Mouse (Mus musculus) liver, embryonic 15.5 days (tissue): ENCODE measurements around the gene Polr1c. TPM values are rescaled to one million over a fixed set of nuclear protein-coding genes. Genes with fewer than 3 reads are reported as not detected.

Source experiments
- ATAC-seq: fragments of 200-750 bp; cut with Nextera tagmentation; 2 replicates; pipeline ENCODE4 v1.8.0; 2017; ENCODE audit warnings: moderate number of reproducible peaks, mild to moderate bottlenecking, moderate library complexity; ENCODE audit not compliant: insufficient read depth
- H3K27ac ChIP-seq: fragments of 300-500 bp; sonication (generic); replicated peaks from 2 replicates; pipeline ENCODE4 v1.5.1; 2015; ENCODE audit warnings: mild to moderate bottlenecking, inconsistent platforms
- H3K27me3 ChIP-seq: fragments of 300-500 bp; sonication (generic); 2 replicates; pipeline ENCODE4 v1.6.1; 2015; ENCODE audit warnings: mild to moderate bottlenecking, inconsistent platforms
- H3K36me3 ChIP-seq: fragments of 300-500 bp; sonication (generic); replicated peaks from 2 replicates; pipeline ENCODE4 v1.6.1; 2015; ENCODE audit warnings: moderate library complexity, mild to moderate bottlenecking, inconsistent platforms
- H3K4me1 ChIP-seq: fragments of 300-500 bp; sonication (generic); replicated peaks from 2 replicates; pipeline ENCODE4 v1.6.1; 2015; ENCODE audit warnings: inconsistent platforms
- H3K4me2 ChIP-seq: fragments of 300-500 bp; sonication (generic); 2 replicates; pipeline ENCODE4 v1.6.1; 2015; ENCODE audit warnings: moderate library complexity, mild to moderate bottlenecking, inconsistent platforms
- H3K4me3 ChIP-seq: fragments of 300-500 bp; sonication (generic); replicated peaks from 2 replicates; pipeline ENCODE4 v1.5.1; 2015; ENCODE audit warnings: mild to moderate bottlenecking, inconsistent platforms
- H3K9ac ChIP-seq: fragments of 300-500 bp; sonication (generic); 2 replicates; pipeline ENCODE4 v1.6.1; 2015; ENCODE audit warnings: moderate library complexity, mild to moderate bottlenecking, inconsistent platforms
- H3K9me3 ChIP-seq: fragments of 300-500 bp; sonication (generic); replicated peaks from 2 replicates; pipeline ENCODE4 v1.6.1; 2016; ENCODE audit warnings: inconsistent platforms
- WGBS: fragments of 180-500 bp; shearing (Covaris S2); methylation state at CpG from one replicate; pipeline ENCODE4 v1.1.7; 2015; ENCODE audit warnings: mixed read lengths; ENCODE audit not compliant: insufficient replicate concordance; 5-methylcytosine and 5-hydroxymethylcytosine counted together
- polyA plus RNA-seq: library from polyadenylated mRNA; unstranded; fragments of >200 nt; fragmentation: Nextera tagmentation; extraction: Ambion mirVana; gene quantifications from 2 replicates; pipeline ENCODE4 v1.2.1, GENCODE M21; 2015

The Polr1c gene
- polyA plus RNA-seq, 1 experiment from 2014 or later: 30.6 TPM

DNA sequence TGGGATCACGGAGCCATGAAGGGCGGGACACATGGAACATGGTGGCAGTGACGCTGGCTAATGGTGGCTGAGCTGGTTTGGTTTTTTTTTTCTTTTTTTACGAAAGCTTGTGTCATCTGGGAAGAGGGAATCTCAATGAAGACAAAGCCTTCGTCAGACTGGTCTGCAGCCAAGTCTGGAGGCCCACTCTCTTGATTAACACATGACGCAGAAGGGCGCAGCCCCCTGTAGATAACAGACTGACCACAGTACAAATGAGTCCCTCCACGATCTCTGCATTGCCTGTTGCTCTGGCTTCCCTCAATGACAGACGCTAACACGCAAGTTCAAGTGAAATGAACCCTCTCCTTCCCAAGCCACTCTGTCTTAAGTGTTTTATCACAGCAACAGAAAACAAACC is 27.7 kb upstream of the Polr1c start:
- no peaks in the 10 kb centered on the region for H3K27me3 ChIP-seq
- H3K4me1 ChIP-seq: peaks cover 3% of the 10 kb centered on the region; the same call in 1 of the 2 replicates
- no peaks in the 10 kb centered on the region for H3K9me3 ChIP-seq
- H3K4me2 ChIP-seq: no peak overlapping the region
- no peak overlapping the region for H3K4me3 ChIP-seq
- no peak overlapping the region for H3K27ac ChIP-seq
- H3K9ac ChIP-seq: no peak overlapping the region
- 63% methylated on average over 10 of the region's 10 CpGs for WGBS
- ATAC-seq: no peak
- H3K36me3 ChIP-seq: peaks cover 57% of the 10 kb centered on the region

GRCm38 (mm10) chr17:46275034-46275433 is 27.2 kb upstream of the Polr1c start:
- Histone ChIP-seq H3K36me3 (peaks cover 55% of the 10 kb centered on the region), H3K4me1 (peaks cover 3% of the 10 kb centered on the region; the same call in 1 of the 2 replicates), H3K9ac (no peak overlapping the region), H3K4me3 (no peak overlapping the region), H3K27ac (no peak overlapping the region), H3K27me3 (no peaks in the 10 kb centered on the region), H3K9me3 (no peaks in the 10 kb centered on the region), H3K4me2 (no peak overlapping the region)
- 74% methylated on average over 6 of the region's 6 CpGs for WGBS
- ATAC-seq: no peak

DNA sequence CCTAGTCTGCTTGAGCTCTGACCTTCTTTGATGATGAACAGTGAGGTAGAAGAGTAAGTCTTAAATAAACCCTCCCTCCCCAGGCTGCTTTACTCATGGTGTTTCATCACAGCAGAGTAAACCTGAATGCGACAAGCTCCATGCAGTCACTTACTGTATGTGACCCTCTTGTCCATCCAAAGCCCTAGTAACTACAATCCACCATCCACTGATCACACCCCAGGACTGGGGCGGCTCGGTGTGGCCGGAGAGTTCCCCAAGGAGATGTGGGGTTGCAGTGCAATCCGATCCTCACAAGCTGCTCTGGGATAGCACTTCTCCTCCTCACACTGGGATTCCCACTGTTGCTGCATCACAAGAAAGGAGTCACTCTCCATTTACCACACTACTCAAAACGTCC is 26.6 kb upstream of the Polr1c start:
- no peaks in the 10 kb centered on the region for H3K9me3 ChIP-seq
- no peak overlapping the region for H3K4me2 ChIP-seq
- no peak overlapping the region for H3K4me3 ChIP-seq
- no peak for ATAC-seq
- no peak overlapping the region for H3K9ac ChIP-seq
- H3K4me1 ChIP-seq: 0 out of 2 replicates have a peak, but pooled peaks cover 3% of the 10 kb centered on the region
- H3K36me3 ChIP-seq: peaks cover 50% of the 10 kb centered on the region
- H3K27ac ChIP-seq: no peak overlapping the region
- no peaks in the 10 kb centered on the region for H3K27me3 ChIP-seq
- 82% methylated on average over 6 of the region's 6 CpGs for WGBS

- H3K4me2 ChIP-seq: no peak overlapping the region
- no peak for ATAC-seq
- no peaks in the 10 kb centered on the region for H3K27me3 ChIP-seq
- peaks cover 43% of the 10 kb centered on the region for H3K36me3 ChIP-seq
- 0 out of 2 replicates have a peak, but pooled peaks cover 3% of the 10 kb centered on the region for H3K4me1 ChIP-seq
- WGBS: 77% methylated on average over 1 of the region's 1 CpGs
- H3K4me3 ChIP-seq: no peak overlapping the region
- H3K9ac ChIP-seq: no peak overlapping the region
- no peak overlapping the region for H3K27ac ChIP-seq
- no peaks in the 10 kb centered on the region for H3K9me3 ChIP-seq
These were observed 26.0 kb upstream of the Polr1c start for GRCm38 (mm10) chr17:46273803-46274236.

DNA sequence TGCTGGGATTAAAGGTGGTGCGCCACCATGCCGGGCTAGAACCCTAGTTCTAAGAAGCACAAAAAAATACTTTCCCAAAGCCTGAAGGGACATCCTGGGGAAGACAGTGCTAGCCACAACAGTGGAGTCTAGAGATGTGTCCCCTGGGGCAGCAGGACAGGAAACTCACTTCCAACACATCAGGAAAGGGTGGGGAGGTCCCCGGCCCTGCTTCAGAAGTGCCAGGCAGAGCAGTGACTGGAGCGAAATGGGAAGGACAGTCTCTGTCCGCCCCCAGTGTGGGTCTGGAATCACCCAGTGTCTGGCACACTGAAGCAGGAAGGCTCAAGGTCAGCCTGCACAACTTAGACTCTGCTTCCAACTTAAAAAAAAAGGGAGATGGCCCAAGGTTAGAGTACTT is 24.8 kb upstream of the Polr1c start:
- 75% methylated on average over 5 of the region's 5 CpGs for WGBS
- no peaks in the 10 kb centered on the region for H3K27me3 ChIP-seq
- peaks cover 38% of the 10 kb centered on the region for H3K36me3 ChIP-seq
- H3K27ac ChIP-seq: no peak overlapping the region
- 0 out of 2 replicates have a peak, but pooled peaks cover 3% of the 10 kb centered on the region for H3K4me1 ChIP-seq
- no peak overlapping the region for H3K9ac ChIP-seq
- no peaks in the 10 kb centered on the region for H3K9me3 ChIP-seq
- no peak overlapping the region for H3K4me2 ChIP-seq
- no peak overlapping the region for H3K4me3 ChIP-seq
- no peak for ATAC-seq

- no peak for ATAC-seq
- Histone ChIP-seq H3K4me3 (no peak overlapping the region), H3K36me3 (peaks cover 34% of the 10 kb centered on the region), H3K27me3 (no peaks in the 10 kb centered on the region), H3K9ac (no peak overlapping the region), H3K27ac (no peak overlapping the region), H3K4me2 (no peak overlapping the region), H3K4me1 (0 out of 2 replicates have a peak, but pooled peaks cover 3% of the 10 kb centered on the region), H3K9me3 (no peaks in the 10 kb centered on the region)
- WGBS: 79% methylated on average over 2 of the region's 2 CpGs
These were observed 24.2 kb upstream of the Polr1c start for GRCm38 (mm10) chr17:46272058-46272457.

- H3K9me3 ChIP-seq: no peaks in the 10 kb centered on the region
- H3K4me3 ChIP-seq: no peak overlapping the region
- no peak overlapping the region for H3K4me2 ChIP-seq
- H3K9ac ChIP-seq: no peak overlapping the region
- no peaks in the 10 kb centered on the region for H3K27me3 ChIP-seq
- H3K4me1 ChIP-seq: peaks cover 8% of the 10 kb centered on the region; the same call in 1 of the 2 replicates
- no peak overlapping the region for H3K27ac ChIP-seq
- WGBS: 81% methylated on average over 19 of the region's 19 CpGs
- H3K36me3 ChIP-seq: peaks cover 33% of the 10 kb centered on the region
- ATAC-seq: no peak
These were observed 22.1 kb upstream of the Polr1c start for GRCm38 (mm10) chr17:46269771-46270534.

DNA sequence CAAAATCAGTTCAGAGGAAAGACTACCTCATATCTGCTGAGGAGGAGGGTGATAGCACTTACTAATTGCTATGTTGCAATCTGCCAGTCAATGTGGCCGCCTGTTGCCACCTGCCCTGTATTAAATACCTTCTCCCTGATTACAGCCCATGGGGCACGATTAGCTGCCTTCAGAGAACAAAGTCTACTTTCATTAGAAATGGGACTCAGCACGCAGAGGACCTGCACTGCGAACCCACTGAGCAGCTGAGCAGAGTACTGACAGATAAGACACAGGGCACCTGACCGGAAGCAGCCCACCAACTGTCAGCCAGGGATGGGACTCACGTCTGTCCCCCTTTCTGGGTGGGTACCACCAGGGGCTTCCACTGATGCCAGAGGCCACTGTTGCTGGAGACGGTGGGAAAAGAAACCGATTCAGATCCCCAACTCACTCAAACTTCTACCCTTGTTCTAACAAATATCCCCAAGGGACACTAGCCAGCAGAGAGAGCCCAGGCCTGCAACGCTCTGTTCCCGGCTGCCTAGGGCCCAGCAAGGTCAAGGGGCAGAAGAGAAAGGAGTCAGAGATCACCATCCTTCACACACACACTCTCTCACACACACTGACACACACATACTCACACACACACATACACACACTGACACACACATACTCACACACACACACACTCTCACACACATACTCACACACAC is 20.3 kb upstream of the Polr1c start:
- no peak for ATAC-seq
- Histone ChIP-seq H3K4me2 (no peak overlapping the region), H3K27me3 (no peaks in the 10 kb centered on the region), H3K27ac (no peak overlapping the region), H3K36me3 (peaks cover 48% of the 10 kb centered on the region), H3K9me3 (no peaks in the 10 kb centered on the region), H3K4me1 (peaks cover 8% of the 10 kb centered on the region; the same call in 1 of the 2 replicates), H3K4me3 (no peak overlapping the region), H3K9ac (no peak overlapping the region)
- WGBS: 75% methylated on average over 10 of the region's 10 CpGs

DNA sequence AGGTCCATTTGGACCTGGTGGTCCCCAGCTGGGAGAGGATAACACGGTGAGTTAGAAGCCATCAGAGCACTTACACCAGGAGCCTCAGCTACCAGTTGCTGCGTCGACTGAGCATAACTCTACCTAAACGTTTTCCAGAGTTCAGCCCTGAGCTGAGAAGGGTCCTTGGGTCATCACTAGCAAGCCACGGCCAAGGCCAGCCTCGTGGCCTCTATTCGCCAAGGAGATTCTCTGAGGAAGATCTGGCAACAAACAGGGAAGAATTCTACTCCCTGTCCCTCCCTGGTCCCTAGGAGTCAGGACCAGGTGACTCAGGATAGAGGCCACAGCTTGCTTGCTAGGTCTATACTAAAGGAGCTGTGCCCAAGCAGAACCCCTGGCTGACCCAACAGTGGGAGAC is 19.7 kb upstream of the Polr1c start:
- 81% methylated on average over 7 of the region's 7 CpGs for WGBS
- Histone ChIP-seq H3K4me2 (no peak overlapping the region), H3K9me3 (no peaks in the 10 kb centered on the region), H3K36me3 (peaks cover 54% of the 10 kb centered on the region), H3K9ac (no peak overlapping the region), H3K27ac (no peak overlapping the region), H3K4me3 (no peak overlapping the region), H3K27me3 (no peaks in the 10 kb centered on the region), H3K4me1 (peaks cover 8% of the 10 kb centered on the region; the same call in 1 of the 2 replicates)
- no peak for ATAC-seq

GRCm38 (mm10) chr17:46266986-46267385 is 19.1 kb upstream of the Polr1c start:
- Histone ChIP-seq H3K9me3 (no peaks in the 10 kb centered on the region), H3K36me3 (peaks cover 57% of the 10 kb centered on the region), H3K9ac (no peak overlapping the region), H3K27ac (no peak overlapping the region), H3K27me3 (no peaks in the 10 kb centered on the region), H3K4me1 (peaks cover 8% of the 10 kb centered on the region; the same call in 1 of the 2 replicates), H3K4me2 (no peak overlapping the region), H3K4me3 (no peak overlapping the region)
- no peak for ATAC-seq
- 69% methylated on average over 6 of the region's 6 CpGs for WGBS

- peaks cover 58% of the 10 kb centered on the region for H3K36me3 ChIP-seq
These were observed 18.2 kb upstream of the Polr1c start for GRCm38 (mm10) chr17:46265918-46266618.

More at GRCm38 (mm10) chr17:46265918-46266618, 18.2 kb upstream of the Polr1c start:
- ATAC-seq: peak; percentile 29; the same call in 1 of the 2 replicates
- Histone ChIP-seq H3K9me3 (no peaks in the 10 kb centered on the region), H3K27ac (no peak overlapping the region), H3K4me2 (no peak overlapping the region), H3K4me3 (no peak overlapping the region), H3K4me1 (peaks cover 8% of the 10 kb centered on the region; the same call in 1 of the 2 replicates), H3K9ac (no peak overlapping the region), H3K27me3 (no peaks in the 10 kb centered on the region)
- WGBS: 29% methylated on average over 14 of the region's 14 CpGs
